Mouse (Mus musculus) urinary bladder, postnatal 25 days (tissue): ENCODE measurements around the gene Ern1.

Experiments
- DNase-seq: peaks from one replicate; pipeline ENCODE4 v3.0.0; 2022; ENCODE audit warnings: low spot score

The Ern1 gene

DNA sequence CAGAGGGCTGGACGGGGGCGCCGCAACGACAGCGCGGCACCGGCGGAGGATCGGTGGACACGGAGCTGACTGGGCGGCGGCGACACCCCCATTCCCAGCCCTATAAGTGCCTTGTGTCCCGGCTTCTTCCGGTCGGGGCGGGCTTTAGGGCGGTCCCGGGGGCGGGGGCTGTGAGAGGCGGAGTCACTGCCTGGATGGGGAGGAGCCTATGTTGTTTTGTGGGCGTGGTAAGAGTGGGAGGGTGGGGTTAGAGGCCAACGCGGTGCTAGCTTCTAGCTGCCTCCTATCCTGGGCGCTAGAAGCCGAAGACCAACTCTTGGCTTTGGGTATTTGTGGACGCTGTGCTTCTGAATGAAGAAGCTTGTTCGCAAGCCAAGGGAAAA, at the start of gene Ern1:
Gene Ern1, minus strand, starts transcription at position 120 of the 383 bp plus-strand sequence.
- DNase-seq, result peak; percentile 95

DNA sequence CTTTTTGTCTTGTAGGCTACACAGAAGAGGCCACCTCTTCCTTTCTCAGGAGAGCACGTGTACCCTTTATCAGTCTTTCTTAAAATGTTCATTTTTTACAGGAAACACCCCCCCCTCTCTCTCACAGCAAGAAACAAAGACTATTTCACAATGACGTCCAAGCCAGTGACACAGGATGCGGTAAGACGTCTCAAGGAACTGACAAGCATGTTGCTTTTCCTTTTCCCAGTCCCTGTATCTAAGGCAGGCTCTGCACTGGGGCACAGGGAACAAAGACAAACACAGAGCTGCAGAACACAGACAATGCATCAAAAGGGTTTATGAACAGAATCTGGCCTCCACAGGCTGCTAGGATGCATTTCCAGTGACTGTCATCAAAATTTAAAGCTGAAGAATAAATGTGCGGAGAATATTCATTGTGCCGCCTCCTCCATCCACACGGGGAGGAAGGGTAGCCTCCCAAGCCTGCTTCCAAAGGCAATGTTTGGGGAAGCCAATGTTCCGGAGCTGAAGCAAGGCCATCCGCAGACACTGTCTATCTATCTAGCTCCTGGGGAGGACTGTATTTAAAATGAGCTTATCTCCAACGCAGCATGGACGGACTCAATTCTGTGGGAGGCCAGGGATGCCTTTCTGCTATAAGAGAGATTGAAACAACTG, 48.7 kb upstream of the Ern1 start:
- no peak for DNase-seq

- DNase-seq, result no peak
These were observed 48.1 kb upstream of the Ern1 start for GRCm38 (mm10) chr11:106535660-106536252.

GRCm38 (mm10) chr11:106532248-106532790, 44.7 kb upstream of the Ern1 start:
- DNase-seq, result no peak

GRCm38 (mm10) chr11:106529786-106530185, 42.1 kb upstream of the Ern1 start:
- DNase-seq, result no peak

DNA sequence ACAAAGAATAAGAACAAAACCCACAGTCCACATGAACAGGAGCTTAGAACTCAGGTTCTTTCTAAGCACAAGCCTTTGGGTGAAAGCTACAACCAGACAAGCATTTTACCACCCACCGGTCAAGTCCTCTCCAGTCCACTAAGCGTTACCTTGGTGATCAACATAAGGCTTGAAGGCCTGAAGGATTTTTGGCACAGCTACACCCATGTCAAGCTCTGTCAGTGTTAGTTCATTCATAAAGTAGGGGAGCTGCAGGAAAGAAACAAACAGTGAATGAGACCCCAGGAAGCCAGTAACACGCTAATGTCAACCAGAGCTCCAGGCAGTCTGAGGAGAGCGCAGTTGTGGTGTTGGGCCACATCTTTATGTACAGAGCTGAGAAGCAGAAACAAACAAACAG, 41.5 kb upstream of the Ern1 start:
- no peak for DNase-seq

DNA sequence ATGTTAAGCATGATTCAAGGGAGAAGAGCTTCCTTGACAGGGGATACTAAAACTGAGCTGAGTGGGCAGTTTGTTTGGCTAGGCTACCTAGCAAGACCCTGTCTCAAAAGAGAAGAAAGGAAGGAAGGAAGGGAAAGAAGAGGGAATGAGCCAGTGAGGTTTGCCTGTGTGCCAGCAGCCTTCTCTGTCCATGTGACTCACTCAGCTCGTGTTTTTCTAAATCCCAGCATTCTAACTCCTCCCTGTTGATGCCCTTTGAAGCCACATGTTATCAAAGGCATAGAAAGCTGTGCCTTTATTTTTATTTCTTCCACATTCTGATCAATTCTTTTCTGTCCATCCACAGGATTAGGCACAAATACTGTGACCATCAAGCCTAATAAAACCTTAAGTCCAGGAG, 40.3 kb upstream of the Ern1 start:
- DNase-seq, result no peak

GRCm38 (mm10) chr11:106527147-106527821, 39.6 kb upstream of the Ern1 start:
- no peak for DNase-seq

DNA sequence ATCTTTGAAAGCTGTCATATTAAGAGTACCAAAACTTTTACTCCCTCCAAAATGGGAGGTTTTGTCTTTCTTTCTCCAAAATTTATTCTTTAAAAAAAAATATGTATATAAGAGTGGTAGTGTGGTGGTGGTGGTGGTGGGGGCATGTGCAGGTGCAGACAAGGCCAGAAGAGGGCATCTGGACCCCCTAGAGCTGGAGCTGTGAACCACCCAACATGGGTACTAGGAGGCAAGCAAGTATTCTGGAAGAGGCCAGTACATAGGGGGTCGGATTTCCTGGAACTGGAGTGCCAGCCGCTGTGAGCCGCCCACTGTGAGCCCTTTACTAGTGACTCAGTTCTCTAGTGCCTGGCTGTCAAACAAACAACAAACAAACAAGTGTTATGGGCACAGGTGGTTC, 34.9 kb upstream of the Ern1 start:
- no peak for DNase-seq

DNA sequence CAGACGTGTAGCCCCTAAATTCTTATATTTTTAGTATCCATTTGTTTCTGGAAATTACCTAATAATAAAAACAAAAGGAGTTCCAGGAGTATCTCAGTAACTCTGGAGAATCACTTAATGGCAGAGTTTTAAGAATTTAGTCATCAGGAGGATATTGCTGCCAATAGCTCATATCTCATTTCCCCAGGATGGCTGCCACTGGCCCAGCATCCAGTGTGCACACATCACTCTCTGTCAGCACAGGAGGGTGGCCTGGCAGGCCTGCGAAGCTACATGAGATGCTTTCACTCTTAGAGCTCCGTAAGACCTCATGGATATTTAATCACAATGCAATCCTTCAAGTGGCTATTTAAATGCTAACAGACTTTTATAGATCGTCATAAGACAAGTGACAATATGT, 34.0 kb upstream of the Ern1 start:
- no peak for DNase-seq

GRCm38 (mm10) chr11:106520404-106520803, 32.8 kb upstream of the Ern1 start:
- DNase-seq, result no peak

DNA sequence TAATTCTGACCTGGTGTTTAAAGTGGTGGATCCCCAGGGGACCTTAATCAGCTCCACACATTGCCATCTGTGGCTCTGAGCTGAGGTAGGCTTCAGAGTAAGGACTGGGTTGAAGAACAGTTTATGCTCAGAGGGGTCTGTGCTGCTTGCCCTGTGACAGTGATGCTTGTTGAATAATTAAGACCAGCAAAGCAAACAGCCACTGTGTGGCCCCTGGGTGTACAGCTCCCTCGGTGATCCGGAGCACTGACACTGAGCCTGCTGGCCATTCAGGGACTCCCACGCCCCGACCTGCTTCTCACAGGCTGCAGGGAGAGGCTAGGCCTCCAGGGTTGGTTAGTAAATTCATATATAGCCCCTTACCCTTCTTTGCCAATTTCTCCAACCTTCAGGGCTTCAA, 31.9 kb upstream of the Ern1 start:
- DNase-seq, result no peak

DNA sequence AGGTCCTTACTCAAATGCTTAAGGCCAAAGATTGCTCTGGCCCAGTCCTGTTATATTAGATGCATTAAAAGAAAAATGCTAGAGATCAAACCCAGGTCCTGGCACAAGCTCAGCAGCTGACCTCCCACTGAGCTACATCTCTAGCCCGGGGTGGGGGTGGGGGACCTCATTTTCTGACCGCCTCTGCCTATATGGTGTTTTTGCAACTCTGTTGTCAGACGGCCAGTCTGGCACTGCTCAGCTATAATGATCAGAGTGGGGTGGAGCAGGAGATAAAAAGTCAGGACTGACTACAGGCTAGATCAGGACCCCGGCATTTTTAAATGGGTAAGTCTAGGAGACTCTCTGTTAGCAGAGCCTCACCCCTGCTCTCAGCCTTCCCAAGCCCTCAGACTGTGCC, 30.7 kb upstream of the Ern1 start:
- DNase-seq, result no peak

DNA sequence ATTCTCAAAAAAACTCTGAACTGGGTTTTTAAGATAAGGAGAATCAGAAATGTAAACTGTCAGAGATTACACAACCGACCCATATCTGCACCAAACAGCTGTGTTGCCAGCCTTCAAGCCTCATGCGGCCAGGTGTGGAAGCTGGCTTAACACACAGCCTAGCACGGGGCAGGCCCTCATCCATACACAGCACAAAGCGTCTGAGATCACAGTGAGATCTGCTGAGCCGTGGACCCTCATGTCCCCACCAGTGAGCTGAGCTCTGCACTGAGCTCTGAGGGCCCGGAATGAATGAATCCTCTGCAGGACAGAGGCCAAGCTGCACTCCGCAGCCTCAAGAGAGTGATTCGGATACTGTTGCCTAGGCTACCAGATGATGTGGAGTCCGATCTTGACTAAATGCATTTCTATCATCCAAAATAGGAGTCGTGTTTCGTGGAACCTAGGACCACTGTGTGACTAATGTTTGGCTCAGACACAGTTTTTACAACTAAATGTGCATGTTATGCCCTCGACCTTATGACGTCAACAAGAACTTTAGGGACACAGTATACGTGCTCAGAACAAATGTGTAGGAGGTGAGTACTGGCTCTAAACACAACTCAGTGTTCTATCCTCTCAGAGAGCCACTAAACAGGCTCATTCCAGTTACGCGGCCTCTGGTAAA, 27.6 kb upstream of the Ern1 start:
- no peak for DNase-seq

GRCm38 (mm10) chr11:106514446-106514845, 26.8 kb upstream of the Ern1 start:
- no peak for DNase-seq

DNA sequence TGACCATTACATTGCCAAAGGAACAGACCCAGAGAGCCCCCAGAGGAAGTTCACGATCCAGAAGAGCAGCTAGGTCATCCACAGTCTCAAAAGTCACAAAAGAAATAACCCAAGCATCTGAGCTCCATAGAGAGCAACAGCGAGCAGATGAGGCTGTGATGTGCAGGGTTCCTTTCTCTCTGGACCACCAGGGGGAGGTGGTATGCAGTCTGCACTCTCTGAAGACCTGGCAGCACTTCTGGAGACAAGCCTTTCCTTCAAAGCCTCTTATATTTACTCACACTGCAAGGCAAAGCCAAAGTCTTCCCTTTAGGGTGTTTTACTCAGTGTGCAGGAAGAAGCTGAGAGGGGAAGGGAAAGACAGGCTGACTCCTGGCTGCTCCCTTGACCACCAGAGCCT, 25.5 kb upstream of the Ern1 start:
- peak; percentile 39 for DNase-seq

DNA sequence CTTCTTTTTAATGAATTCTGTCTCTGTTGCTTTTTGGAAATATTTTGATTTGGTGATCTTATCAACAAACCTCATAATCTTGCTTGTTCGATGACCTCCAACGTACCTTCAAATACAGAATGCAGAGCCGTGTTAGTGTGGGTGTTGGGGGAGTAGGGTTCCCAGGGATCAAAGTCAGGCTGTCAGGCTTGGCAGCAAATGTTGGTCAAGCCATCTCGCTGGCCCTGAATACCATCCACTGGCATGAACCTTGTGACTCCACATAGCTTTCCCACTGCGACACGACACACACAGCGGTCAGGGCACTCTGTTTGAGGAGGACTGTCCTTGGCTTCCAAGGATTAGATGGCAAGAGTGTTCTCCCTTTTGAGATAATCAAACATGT, 24.3 kb upstream of the Ern1 start:
- no peak for DNase-seq

DNA sequence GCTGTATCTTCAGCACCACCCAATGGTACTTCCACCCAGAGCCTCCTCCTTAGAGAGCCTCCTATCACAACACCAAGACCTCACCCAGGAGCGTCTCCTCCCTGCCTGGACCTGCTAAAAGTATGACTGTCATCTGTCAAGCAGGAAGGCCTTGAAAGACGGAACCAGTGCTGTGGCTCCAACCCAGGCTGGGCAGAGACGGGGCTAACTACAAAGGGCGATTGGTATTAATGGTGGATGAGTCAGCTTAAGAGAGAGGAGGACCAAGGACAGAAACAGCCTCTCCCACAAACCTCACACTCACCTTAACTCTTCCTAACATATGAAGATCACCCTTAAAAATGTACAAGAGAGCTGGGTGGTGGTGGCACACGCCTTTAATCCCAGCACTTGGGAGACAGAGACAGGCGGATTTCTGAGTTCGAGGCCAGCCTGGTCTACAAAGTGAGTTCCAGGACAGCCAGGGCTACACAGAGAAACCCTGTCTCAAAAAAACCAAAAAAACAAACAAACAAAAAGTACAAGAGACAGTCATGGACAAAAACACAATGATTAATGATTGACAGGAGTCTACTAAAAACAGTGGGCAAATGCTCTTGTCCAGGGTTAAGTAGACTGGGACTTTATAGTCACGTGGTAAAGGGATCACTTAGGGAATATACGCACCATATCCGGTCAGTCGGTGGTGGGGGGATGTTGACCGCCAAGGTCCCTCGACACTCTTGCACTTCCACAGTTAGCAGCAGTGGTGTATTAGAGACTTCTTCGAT, 23.8 kb upstream of the Ern1 start:
- DNase-seq, result no peak

DNA sequence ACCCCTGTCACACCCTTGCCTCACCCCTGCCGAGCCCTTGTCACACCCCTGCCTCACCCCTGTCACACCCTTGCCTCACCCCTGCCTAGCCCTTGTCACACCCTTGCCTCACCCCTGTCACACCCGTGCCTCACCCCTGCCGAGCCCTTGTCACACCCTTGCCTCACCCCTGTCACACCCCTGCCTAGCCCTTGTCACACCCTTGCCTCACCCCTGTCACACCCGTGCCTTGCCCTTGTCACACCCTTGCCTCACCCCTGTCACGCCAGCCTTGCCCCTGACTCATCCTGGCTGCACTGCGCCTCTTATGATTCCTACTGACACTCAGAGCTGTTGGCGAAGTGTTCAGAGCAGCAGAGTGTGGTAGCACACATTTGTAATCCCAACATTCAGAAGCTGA, 20.0 kb upstream of the Ern1 start:
- no peak for DNase-seq

DNA sequence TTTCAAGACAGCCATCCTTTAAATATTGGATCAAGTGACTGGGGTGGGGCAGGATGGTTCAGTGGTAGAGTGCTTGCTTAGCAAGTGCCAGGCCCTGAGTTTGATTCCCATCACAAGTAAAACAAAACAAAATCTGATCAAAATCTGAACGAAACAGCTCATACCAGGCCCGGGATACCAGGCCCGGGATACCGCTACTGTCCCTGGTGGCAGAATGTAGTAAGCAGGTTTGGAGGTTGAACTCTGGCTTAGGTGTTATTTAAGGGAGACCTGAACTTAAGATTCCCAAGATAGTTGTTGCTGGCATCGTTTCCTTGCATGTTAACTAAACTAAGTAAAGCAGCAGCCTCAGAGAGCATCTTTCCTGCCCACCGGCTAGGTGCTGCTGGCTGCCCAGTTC, 18.6 kb upstream of the Ern1 start:
- no peak for DNase-seq

DNA sequence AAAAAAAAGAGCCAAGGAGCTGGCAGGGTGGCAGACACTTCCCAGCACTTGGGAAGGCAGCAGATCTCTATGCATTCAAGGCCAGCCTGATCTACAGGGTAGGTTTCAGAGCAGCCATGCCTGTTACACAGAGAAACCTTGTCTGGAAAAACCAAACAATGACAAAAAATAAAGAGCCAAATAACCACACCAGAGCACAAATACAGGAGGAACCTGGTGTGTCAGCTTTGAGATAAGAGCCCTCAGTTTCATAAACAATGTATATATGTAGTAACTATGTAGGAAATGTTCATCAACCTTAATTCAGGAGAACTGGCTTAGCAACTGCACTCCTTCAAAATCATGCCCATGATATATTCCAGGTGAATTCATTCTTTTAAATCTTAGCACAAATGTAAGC, 16.5 kb upstream of the Ern1 start:
- no peak for DNase-seq

GRCm38 (mm10) chr11:106503425-106503717, 15.7 kb upstream of the Ern1 start:
- no peak for DNase-seq
